Mouse (Mus musculus): Measurements from ENCODE around the gene N4bp3.

N4bp3 gene

GRCm38 (mm10) chr11:51595459-51596083, 55.1 kb downstream of the N4bp3 start:
- DNase-seq (ENCODE audit: low spot score in 2 of 2) = no peak

- no peak for DNase-seq (ENCODE audit: low spot score in 2 of 2)
These were observed 55.8 kb downstream of the N4bp3 start for GRCm38 (mm10) chr11:51594715-51595350.

DNA sequence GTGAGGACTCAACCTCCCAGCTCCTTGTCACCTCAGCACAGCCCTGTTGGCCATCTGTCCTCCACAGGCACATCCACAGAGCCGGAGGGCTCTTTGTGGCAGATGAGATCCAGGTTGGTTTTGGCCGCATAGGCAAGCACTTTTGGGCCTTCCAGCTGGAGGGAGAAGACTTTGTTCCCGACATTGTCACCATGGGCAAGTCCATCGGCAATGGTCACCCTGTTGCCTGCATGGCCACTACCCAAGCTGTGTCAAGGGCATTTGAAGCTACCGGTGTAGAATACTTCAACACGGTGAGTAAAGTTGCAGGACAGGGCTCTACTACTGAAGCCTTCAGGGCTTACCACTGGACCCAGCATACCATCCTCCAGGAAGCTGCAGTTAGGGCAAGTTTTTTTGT, 56.8 kb downstream of the N4bp3 start:
- DNase-seq (ENCODE audit: low spot score in 2 of 2) = no peak

- no peak for DNase-seq (ENCODE audit: low spot score in 2 of 2)
These were observed 57.3 kb downstream of the N4bp3 start for GRCm38 (mm10) chr11:51593368-51593767.
